Mouse (Mus musculus) heart, embryonic 16.5 days (tissue): ENCODE measurements around the gene C1s1. TPM values are rescaled to one million over a fixed set of nuclear protein-coding genes. Genes with fewer than 3 reads are reported as not detected.
"Not testable (repeated sequence)": the region's sequence is repeated elsewhere in the genome, so short reads cannot be mapped to it uniquely, and the experiment has no call there.

Source experiments
- ATAC-seq: fragments of 200-750 bp; cut with Nextera tagmentation; replicated peaks from 2 replicates; pipeline ENCODE4 v1.8.0; 2017; ENCODE audit warnings: moderate number of reproducible peaks; ENCODE audit not compliant: insufficient read depth, low FRiP score; ENCODE audit errors: extremely low read depth
- H3K27ac ChIP-seq: fragments of 300-500 bp; sonication (generic); 2 replicates; pipeline ENCODE4 v1.5.1; 2014; ENCODE audit warnings: mild to moderate bottlenecking, low read length, control low read depth, moderate library complexity
- H3K27me3 ChIP-seq: fragments of 300-500 bp; sonication (generic); 2 replicates; pipeline ENCODE4 v1.6.1; 2014; ENCODE audit warnings: low read length, mixed read lengths; ENCODE audit not compliant: control insufficient read depth, insufficient read depth
- H3K36me3 ChIP-seq: fragments of 300-500 bp; sonication (generic); 2 replicates; pipeline ENCODE4 v1.6.1; 2014; ENCODE audit not compliant: control insufficient read depth, insufficient read depth
- H3K4me1 ChIP-seq: fragments of 300-500 bp; sonication (generic); 2 replicates; pipeline ENCODE4 v1.6.1; 2014; ENCODE audit warnings: low read length, mixed read lengths; ENCODE audit not compliant: control insufficient read depth, insufficient read depth
- H3K4me2 ChIP-seq: fragments of 300-500 bp; sonication (generic); 2 replicates; pipeline ENCODE4 v1.6.1; 2014; ENCODE audit warnings: low read depth, mild to moderate bottlenecking, control low read depth, low read length
- H3K4me3 ChIP-seq: fragments of 300-500 bp; sonication (generic); 2 replicates; pipeline ENCODE4 v1.5.1; 2014; ENCODE audit warnings: mild to moderate bottlenecking, control low read depth, low read length
- H3K9ac ChIP-seq: fragments of 300-500 bp; sonication (generic); 2 replicates; pipeline ENCODE4 v1.6.1; 2014; ENCODE audit warnings: low read length, control low read depth
- H3K9me3 ChIP-seq: fragments of 300-500 bp; sonication (generic); replicated peaks from 2 replicates; pipeline ENCODE4 v1.6.1; 2016; ENCODE audit warnings: low read length; ENCODE audit not compliant: control insufficient read depth
- WGBS: fragments of 180-500 bp; shearing (Covaris S2); extraction: QIAGEN DNeasy Blood & Tissue Kit; methylation state at CpG from one replicate; pipeline ENCODE4 v1.1.7; 2014; 5-methylcytosine and 5-hydroxymethylcytosine counted together
- polyA plus RNA-seq: library from polyadenylated mRNA; unstranded; fragments of >200 nt; fragmentation: Nextera tagmentation; extraction: Ambion mirVana; gene quantifications from 2 replicates; pipeline ENCODE4 v1.2.1, GENCODE M21; 2015

C1s1 gene
- polyA plus RNA-seq, 1 experiment from 2014 or later, result 3.7 TPM

DNA sequence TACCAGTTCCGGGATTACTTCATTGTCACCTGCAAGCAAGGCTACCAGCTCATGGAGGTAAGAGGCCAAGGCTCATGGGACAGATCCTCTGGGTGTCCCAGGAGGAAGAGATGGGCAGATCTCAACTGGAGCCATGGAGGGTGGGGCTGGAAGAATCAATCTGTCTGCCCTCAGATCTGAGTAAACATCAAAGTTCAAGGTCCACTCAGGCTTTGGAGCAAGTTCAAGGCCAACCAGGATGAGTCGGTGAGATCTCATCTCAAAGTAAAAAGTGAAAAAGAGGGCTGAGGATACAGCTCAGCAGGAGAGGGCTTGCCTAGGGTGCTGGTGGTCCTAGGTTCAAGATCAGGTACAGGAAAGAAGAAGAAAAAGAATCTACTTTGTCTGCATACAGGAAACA is 19.5 kb upstream of the C1s1 start:
- not testable (repeated sequence) for H3K4me2 ChIP-seq, H3K4me3 ChIP-seq, H3K27ac ChIP-seq, H3K27me3 ChIP-seq, H3K4me1 ChIP-seq, ATAC-seq, H3K9ac ChIP-seq, H3K9me3 ChIP-seq, H3K36me3 ChIP-seq
- 88% methylated on average over 1 of the region's 2 CpGs for WGBS

DNA sequence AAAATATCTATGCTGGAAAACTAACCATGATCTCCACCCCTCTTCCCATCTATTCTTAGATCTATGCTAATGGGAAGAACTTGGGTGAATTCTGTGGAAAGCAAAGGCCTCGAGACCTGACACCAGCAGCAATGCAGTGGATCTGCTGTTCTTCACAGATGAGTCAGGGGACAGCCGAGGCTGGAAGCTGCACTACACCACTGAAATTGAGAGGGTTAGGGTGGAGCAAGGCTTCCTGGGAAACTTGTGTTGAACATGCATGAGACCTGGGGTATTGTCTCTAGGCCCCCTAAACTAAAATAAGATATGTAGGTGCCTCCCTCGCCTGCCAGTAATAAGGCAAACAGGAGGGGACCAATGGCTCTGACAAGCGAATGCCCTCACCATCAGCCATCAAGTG is 19.0 kb upstream of the C1s1 start:
- 74% methylated on average over 4 of the region's 4 CpGs for WGBS
- H3K9me3 ChIP-seq, H3K27ac ChIP-seq, H3K4me1 ChIP-seq, ATAC-seq, H3K4me3 ChIP-seq, H3K36me3 ChIP-seq, H3K4me2 ChIP-seq, H3K9ac ChIP-seq, H3K27me3 ChIP-seq: not testable (repeated sequence)

DNA sequence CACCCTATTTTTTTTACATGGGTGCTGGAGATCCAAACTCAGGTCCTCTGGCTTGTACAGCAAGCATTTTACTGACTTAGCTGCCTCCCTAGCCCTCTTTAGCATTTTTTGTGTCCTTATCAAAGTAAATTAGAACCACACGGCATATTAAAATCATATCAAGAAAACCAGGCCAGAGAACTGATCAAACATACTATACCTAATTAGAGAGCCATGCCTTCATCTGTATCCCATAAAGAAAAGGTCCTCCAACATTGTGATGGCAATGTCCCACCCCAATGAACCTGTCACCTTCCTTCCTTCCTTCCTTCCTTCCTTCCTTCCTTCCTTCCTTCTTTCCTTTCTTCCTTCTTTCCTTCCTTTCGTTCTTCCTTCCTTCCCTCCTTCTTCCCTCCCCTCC is 13.8 kb upstream of the C1s1 start:
- H3K36me3 ChIP-seq, H3K9me3 ChIP-seq, ATAC-seq, H3K9ac ChIP-seq, H3K4me3 ChIP-seq, H3K4me1 ChIP-seq, H3K4me2 ChIP-seq, H3K27me3 ChIP-seq, H3K27ac ChIP-seq: not testable (repeated sequence)
- WGBS, result 56% methylated on average over 2 of the region's 2 CpGs

DNA sequence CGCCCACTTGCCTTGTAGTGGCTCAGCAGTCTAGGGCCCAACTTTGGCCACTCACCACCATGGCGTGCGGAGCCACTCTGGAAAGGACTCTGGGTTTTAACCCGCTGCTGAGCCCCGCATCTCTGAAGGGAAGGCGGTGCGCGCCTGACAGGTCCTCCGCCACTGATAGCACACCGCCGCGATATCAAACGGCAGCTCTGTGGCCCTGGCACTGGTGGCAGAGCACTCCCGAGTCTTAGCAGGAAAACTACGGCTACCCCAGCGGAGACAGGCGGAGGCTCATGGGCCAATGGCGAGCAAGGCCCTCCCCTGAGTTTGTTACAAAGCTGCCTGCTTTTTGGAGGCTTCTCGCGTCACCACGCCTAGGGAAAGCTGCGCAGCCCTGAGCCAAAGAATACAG is 10.6 kb upstream of the C1s1 start:
- Histone ChIP-seq H3K4me1 (no peaks in the 10 kb centered on the region), H3K36me3 (no peaks in the 10 kb centered on the region), H3K4me3 (no peak overlapping the region), H3K4me2 (no peak overlapping the region), H3K27me3 (no peaks in the 10 kb centered on the region), H3K27ac (no peak overlapping the region), H3K9ac (no peak overlapping the region), H3K9me3 (peaks cover 4% of the 10 kb centered on the region)
- WGBS, result 60% methylated on average over 22 of the region's 22 CpGs
- no peak for ATAC-seq

DNA sequence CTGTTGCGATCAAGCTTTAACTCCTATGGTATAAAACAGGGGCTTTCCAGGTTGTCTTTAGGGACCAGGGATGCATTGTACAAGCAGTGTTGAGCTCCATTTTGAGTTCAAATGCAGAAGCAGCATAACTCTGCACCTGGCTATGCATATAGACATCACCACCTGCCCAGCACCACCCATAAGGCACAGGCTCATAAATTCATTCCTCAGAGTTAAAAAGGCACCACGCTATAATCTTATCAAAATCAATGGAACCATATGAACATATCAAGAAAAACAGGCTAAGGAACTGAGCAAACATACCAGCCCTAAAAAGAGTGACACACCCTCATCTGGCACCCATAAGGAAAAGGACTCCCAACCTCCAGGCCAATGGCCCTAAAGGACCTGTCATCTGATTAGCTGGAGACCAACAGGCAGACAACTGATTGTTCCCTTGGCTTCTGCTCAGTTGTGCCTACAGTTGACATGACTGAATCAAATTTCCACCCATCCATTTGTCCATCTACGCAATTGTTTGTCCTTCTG is 6.9 kb upstream of the C1s1 start:
- Histone ChIP-seq H3K4me1 (no peaks in the 10 kb centered on the region), H3K27me3 (no peaks in the 10 kb centered on the region), H3K4me3 (no peak overlapping the region), H3K9ac (no peak overlapping the region), H3K9me3 (peaks cover 4% of the 10 kb centered on the region), H3K4me2 (no peak overlapping the region), H3K27ac (no peak overlapping the region), H3K36me3 (no peaks in the 10 kb centered on the region)
- WGBS, result 76% methylated on average over 3 of the region's 3 CpGs
- no peak for ATAC-seq

DNA sequence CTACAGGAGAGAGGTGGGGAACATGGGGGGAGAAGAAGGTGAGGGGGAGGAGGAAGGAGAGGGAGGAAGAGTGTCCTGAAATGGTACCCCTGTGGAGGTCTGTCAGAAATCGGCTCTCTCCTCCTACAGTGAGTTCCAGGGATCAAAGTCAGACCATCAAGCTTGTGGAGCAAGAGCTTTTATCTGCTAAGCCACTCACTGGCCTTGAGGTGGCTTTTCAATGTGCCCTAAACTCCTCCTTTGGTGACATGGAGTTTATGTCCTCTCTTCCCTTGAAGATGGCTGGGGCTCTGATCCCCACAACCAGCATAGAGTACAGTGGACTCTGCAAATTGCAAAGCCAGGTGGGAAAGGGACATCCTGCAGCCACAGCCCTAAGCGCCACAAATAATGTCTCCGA is 5.8 kb upstream of the C1s1 start:
- not testable (repeated sequence) for H3K27ac ChIP-seq, H3K4me2 ChIP-seq, ATAC-seq, H3K9me3 ChIP-seq, H3K9ac ChIP-seq, H3K27me3 ChIP-seq, H3K4me1 ChIP-seq, H3K36me3 ChIP-seq, H3K4me3 ChIP-seq
- WGBS, result 79% methylated on average over 3 of the region's 3 CpGs

DNA sequence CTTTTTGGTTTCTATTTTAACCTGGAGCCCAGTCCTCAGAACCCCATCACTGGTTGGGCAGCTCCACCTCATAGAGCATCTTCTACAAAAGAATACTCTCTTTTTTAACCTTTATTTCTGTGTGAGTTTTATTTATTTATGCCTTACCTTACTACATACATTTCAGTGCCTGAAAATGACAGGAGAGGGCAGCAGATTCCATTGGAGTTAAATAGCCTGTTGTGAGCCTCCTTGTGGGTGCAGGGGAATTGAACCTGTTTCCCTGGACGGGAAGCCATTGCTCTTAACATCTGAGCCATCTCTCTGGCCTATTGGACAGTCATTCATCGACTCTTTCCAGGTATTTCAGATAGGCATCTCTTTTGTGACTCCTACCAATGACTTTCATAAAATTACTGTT is 3.3 kb upstream of the C1s1 start:
- 57% methylated on average over 2 of the region's 2 CpGs for WGBS
- no peak overlapping the region for H3K4me2 ChIP-seq
- no peaks in the 10 kb centered on the region for H3K9me3 ChIP-seq
- no peak overlapping the region for H3K9ac ChIP-seq
- no peak overlapping the region for H3K27ac ChIP-seq
- no peak for ATAC-seq
- no peak overlapping the region for H3K4me3 ChIP-seq
- no peaks in the 10 kb centered on the region for H3K36me3 ChIP-seq
- no peaks in the 10 kb centered on the region for H3K4me1 ChIP-seq
- H3K27me3 ChIP-seq, result no peaks in the 10 kb centered on the region

DNA sequence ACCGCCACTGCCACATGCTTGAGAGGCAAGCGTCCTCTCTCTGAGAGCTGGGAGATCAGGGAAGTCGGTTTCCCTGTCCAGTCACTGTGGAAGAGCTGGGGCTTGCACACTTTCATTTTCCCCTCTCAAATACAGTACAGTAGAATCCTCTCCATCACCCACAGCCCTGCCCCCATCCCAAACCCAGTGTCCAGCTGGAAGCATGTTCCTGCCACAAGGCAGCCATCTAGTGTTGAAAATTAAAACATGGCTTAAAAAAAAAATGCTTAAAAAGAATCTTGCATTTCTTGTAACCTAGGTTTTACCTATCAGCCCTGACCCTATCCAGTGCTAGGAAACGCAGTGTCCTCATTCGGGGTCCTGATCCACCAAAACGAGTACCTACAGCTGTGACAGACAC is 2.3 kb upstream of the C1s1 start:
- Histone ChIP-seq H3K27me3 (no peaks in the 10 kb centered on the region), H3K9me3 (no peaks in the 10 kb centered on the region), H3K36me3 (no peaks in the 10 kb centered on the region), H3K4me1 (no peaks in the 10 kb centered on the region), H3K9ac (no peak overlapping the region), H3K4me2 (no peak overlapping the region), H3K4me3 (no peak overlapping the region), H3K27ac (no peak overlapping the region)
- WGBS, result 70% methylated on average over 5 of the region's 6 CpGs
- ATAC-seq, result no peak

DNA sequence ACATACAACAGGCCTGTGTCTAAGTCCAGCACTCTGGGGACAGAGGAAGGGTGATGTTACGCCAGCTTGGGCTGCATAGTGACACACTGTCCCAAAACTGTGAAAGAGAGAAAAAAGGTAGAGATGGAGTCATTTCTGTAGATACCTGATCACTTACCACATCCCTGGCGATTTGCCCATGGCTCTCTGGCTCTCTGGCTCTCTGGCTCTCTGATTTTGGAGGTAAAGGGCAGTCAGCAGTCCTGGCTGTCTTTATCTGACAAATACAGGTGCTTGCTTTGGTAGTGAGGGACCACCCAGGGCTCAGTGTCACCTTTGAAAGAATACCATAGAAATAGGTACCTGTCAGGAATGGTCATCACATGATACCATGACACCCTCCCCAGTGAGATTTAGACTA is 983 bp downstream of the C1s1 start:
- not testable (repeated sequence) for H3K9me3 ChIP-seq, H3K36me3 ChIP-seq, H3K27me3 ChIP-seq, ATAC-seq, H3K4me2 ChIP-seq, H3K9ac ChIP-seq, H3K27ac ChIP-seq, H3K4me1 ChIP-seq, H3K4me3 ChIP-seq
- WGBS, result 72% methylated on average over 2 of the region's 2 CpGs
